Mouse (Mus musculus): ENCODE data around the gene Proser2. TPM values are rescaled to one million over a fixed set of nuclear protein-coding genes. Genes with fewer than 3 reads are reported as not detected.

The Proser2 gene
- polyA plus RNA-seq, 1 experiment from 2014 or later = 3.2 TPM

DNA sequence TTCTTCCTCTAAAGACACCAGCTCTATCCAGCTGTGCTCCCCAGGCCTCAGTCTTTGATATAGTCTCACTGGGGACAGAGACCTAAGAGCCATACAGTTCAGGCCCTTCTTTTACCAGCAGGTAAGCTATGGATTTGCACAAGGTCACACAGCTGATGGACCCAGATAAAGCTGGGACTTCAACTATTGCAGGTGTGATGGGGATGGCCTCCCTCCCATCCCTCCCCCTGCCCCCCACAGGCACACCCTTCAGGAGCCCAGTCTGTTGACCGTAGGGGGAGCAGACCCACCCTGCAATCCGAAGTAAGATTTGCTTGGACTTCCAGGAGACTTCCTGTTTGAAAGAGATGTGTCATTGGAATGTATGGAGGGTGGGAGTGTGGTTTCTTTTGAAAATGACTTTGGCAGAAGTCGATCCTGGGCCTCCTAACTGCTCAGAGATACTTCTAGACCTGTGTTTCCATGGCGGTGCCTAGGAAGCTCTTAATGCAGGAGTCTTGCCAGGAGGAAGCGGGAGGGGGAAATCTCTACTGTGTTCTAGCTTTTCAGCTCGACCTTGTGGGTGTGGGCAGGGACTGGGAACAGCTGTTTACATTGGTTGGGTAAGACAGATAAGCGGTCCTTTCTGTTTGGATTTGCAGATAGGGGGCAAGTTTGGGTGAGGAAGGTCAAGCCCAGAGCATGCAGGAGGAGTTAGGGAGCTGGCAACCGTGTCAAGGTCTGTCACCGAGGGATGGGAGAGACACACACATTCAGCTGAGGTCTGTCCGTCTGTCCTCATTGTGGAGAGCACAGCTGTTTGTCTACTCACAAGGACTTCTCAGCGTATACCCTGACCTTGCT lies 58.2 kb downstream of the Proser2 start:
- Histone ChIP-seq H3K9ac (ENCODE audit: low read length) (no peak overlapping the region), H3K27ac (ENCODE audit: low read depth, low read length) (no peak overlapping the region), H3K4me1 (ENCODE audit: control insufficient read depth, insufficient read depth, low read length) (0 out of 2 replicates have a peak, but pooled peaks cover 2% of the 10 kb centered on the region), H3K36me3 (ENCODE audit: control insufficient read depth, insufficient read depth, low read length) (no peaks in the 10 kb centered on the region), H3K9me3 (ENCODE audit: control insufficient read depth, low read length) (no peaks in the 10 kb centered on the region), H3K27me3 (ENCODE audit: control insufficient read depth, insufficient read depth, low read length) (no peaks in the 10 kb centered on the region), H3K4me3 (ENCODE audit: low read depth, low read length) (no peak overlapping the region), H3K4me2 (ENCODE audit: low read depth) (no peak overlapping the region)
- no peak for DNase-seq (ENCODE audit: low spot score)
- no peak for ATAC-seq (ENCODE audit: insufficient read depth, low FRiP score, low TSS enrichment)
- 60% methylated on average over 11 of the region's 11 CpGs for WGBS

DNA sequence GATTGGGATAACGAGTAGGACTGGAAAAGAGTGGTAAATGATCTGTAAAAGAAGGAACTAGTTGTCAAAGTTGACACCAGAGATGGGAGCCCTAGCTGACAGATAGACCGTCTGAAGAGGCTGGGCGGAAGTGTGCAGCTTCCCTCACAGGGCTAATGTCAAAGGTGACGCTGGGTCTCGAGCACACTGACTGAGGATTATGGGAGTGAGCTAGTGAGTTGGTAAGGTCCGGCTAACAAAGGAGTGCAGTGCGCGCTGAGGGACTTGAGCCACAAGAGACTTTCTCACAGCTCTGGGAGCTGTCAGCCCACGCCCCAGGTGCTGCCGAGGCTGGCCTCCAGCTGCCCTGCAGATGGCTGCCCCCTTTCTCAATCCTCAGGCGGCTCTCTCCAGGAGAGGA lies 59.1 kb downstream of the Proser2 start:
- 53% methylated on average over 11 of the region's 11 CpGs for WGBS
- Histone ChIP-seq H3K27me3 (ENCODE audit: control insufficient read depth, insufficient read depth, low read length) (no peaks in the 10 kb centered on the region), H3K4me2 (ENCODE audit: low read depth) (no peak overlapping the region), H3K9ac (ENCODE audit: low read length) (no peak overlapping the region), H3K9me3 (ENCODE audit: control insufficient read depth, low read length) (no peaks in the 10 kb centered on the region), H3K4me3 (ENCODE audit: low read depth, low read length) (no peak overlapping the region), H3K27ac (ENCODE audit: low read depth, low read length) (no peak overlapping the region), H3K4me1 (ENCODE audit: control insufficient read depth, insufficient read depth, low read length) (0 out of 2 replicates have a peak, but pooled peaks cover 2% of the 10 kb centered on the region), H3K36me3 (ENCODE audit: control insufficient read depth, insufficient read depth, low read length) (no peaks in the 10 kb centered on the region)
- DNase-seq (ENCODE audit: low spot score) (no peak), ATAC-seq (ENCODE audit: insufficient read depth, low FRiP score, low TSS enrichment) (no peak)

DNA sequence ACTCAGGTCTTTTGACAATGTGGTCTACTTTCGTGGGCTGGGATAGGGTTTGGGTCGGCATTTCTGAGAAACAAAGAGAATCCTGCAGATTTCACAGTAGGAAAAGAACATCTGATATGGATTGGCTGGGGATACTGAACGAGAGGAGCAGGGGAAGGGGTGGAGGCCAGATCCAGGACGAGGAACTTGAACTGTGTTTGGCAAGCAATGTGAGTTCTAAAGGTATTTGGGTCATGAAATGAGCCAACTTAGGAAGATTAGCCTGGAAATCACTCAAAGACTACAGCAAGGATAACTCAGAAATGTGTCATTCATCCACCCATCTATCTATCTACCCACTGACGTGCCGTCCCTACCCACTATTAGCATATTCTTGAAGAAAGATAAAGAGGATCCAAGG lies 62.7 kb downstream of the Proser2 start:
- DNase-seq (ENCODE audit: low spot score) = no peak
- H3K4me1 ChIP-seq (ENCODE audit: control insufficient read depth, insufficient read depth, low read length) = 0 out of 2 replicates have a peak, but pooled peaks cover 2% of the 10 kb centered on the region
- 92% methylated on average over 6 of the region's 6 CpGs for WGBS

DNA sequence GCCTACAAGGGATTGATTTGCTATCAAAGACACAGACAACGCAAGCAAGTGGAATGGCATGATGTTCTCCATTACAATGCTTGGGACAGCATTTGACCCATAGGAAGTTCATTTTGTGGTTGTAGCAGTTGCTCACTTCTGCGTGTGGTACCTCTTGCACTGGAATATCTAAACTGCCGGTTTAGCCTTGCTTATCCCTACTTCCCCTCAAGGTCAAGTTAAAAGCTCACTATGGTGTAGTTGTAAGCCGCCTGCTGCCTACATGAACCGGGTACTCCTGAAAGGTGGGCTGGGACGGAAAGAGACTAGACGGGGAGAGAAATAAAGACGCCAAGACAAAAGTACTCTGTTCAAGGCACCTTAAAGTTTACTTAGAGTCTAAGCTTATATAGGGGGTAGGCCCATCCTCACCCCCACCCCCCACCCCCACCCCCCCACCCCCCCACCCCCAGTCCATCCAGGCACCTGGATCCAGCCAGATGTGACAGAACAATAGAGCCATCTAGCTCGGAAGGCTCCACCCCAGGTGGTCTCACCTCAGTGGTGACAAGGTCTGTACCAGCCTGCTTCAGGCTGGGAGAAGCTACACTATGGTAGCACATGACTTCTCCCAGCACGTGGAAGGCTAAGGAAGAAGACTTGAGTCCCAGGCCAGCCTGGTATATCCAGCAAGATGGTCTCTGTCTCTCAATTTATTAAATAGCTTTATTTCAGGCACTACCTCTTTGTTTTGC lies 69.8 kb downstream of the Proser2 start:
- Histone ChIP-seq H3K9ac (ENCODE audit: low read length) (no peak overlapping the region), H3K27ac (ENCODE audit: low read depth, low read length) (no peak overlapping the region), H3K4me3 (ENCODE audit: low read depth, low read length) (no peak overlapping the region), H3K27me3 (ENCODE audit: control insufficient read depth, insufficient read depth, low read length) (no peaks in the 10 kb centered on the region), H3K9me3 (ENCODE audit: control insufficient read depth, low read length) (no peaks in the 10 kb centered on the region), H3K36me3 (ENCODE audit: control insufficient read depth, insufficient read depth, low read length) (peaks cover 2% of the 10 kb centered on the region; the same call in 1 of the 2 replicates), H3K4me2 (ENCODE audit: low read depth) (no peak overlapping the region), H3K4me1 (ENCODE audit: control insufficient read depth, insufficient read depth, low read length) (no peaks in the 10 kb centered on the region)
- 78% methylated on average over 10 of the region's 10 CpGs for WGBS
- ATAC-seq (ENCODE audit: insufficient read depth, low FRiP score, low TSS enrichment) (no peak), DNase-seq (ENCODE audit: low spot score) (no peak)

More for the DNA sequence above, 62.7 kb downstream of the Proser2 start:
- Histone ChIP-seq H3K9me3 (ENCODE audit: control insufficient read depth, low read length) (no peaks in the 10 kb centered on the region), H3K4me3 (ENCODE audit: low read depth, low read length) (no peak overlapping the region), H3K27ac (ENCODE audit: low read depth, low read length) (no peak overlapping the region), H3K9ac (ENCODE audit: low read length) (no peak overlapping the region), H3K27me3 (ENCODE audit: control insufficient read depth, insufficient read depth, low read length) (no peaks in the 10 kb centered on the region), H3K4me2 (ENCODE audit: low read depth) (no peak overlapping the region), H3K36me3 (ENCODE audit: control insufficient read depth, insufficient read depth, low read length) (no peaks in the 10 kb centered on the region)
- no peak for ATAC-seq (ENCODE audit: insufficient read depth, low FRiP score, low TSS enrichment)

DNA sequence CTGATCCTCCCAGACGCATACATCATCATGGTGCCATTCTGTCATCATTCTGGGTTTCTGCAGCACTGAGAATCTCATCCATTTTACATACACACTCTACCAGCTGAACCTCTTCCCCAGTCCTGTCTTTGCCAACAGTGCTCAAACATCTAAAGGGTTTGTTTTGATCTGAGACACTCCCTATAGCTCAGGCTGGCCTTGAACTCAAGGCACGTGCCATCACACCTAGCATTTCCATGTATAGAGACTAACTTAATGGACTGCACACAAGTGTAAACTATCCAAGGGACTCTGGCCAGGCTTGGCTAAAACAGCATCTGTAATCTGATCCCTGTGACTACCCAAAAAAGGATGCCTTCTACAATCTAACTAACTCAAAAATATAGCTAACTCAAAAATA lies 70.7 kb downstream of the Proser2 start:
- 95% methylated on average over 2 of the region's 2 CpGs for WGBS
- Histone ChIP-seq H3K4me1 (ENCODE audit: control insufficient read depth, insufficient read depth, low read length) (no peaks in the 10 kb centered on the region), H3K27ac (ENCODE audit: low read depth, low read length) (no peak overlapping the region), H3K4me3 (ENCODE audit: low read depth, low read length) (no peak overlapping the region), H3K9ac (ENCODE audit: low read length) (no peak overlapping the region), H3K4me2 (ENCODE audit: low read depth) (no peak overlapping the region), H3K36me3 (ENCODE audit: control insufficient read depth, insufficient read depth, low read length) (peaks cover 2% of the 10 kb centered on the region; the same call in 1 of the 2 replicates), H3K9me3 (ENCODE audit: control insufficient read depth, low read length) (no peaks in the 10 kb centered on the region), H3K27me3 (ENCODE audit: control insufficient read depth, insufficient read depth, low read length) (no peaks in the 10 kb centered on the region)
- ATAC-seq (ENCODE audit: insufficient read depth, low FRiP score, low TSS enrichment) = no peak
- no peak for DNase-seq (ENCODE audit: low spot score)

DNA sequence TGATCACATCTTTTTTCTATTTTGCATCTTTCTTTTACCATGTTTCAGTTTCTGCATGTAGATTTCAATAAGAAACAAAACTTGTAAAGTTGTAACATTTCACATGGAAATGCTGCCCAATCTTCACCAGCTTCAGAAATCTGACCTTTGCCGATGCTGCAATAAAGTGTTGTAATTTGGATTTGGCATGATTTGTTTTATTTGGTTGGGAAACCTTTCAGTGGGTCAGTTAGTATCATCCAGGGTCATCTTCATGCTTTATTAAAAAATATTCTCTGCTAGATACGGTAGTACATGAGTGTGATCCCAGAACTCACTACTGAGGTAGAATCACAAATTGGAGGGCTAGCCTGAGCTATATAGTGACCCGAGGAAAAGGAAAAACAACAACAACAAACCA lies 73.5 kb downstream of the Proser2 start:
- Histone ChIP-seq H3K9me3 (ENCODE audit: control insufficient read depth, low read length) (no peaks in the 10 kb centered on the region), H3K4me2 (ENCODE audit: low read depth) (no peak overlapping the region), H3K4me1 (ENCODE audit: control insufficient read depth, insufficient read depth, low read length) (no peaks in the 10 kb centered on the region), H3K9ac (ENCODE audit: low read length) (no peak overlapping the region), H3K27me3 (ENCODE audit: control insufficient read depth, insufficient read depth, low read length) (no peaks in the 10 kb centered on the region), H3K4me3 (ENCODE audit: low read depth, low read length) (no peak overlapping the region), H3K36me3 (ENCODE audit: control insufficient read depth, insufficient read depth, low read length) (peaks cover 5% of the 10 kb centered on the region), H3K27ac (ENCODE audit: low read depth, low read length) (no peak overlapping the region)
- WGBS = 86% methylated on average over 3 of the region's 3 CpGs
- ATAC-seq (ENCODE audit: insufficient read depth, low FRiP score, low TSS enrichment) = no peak
- no peak for DNase-seq (ENCODE audit: low spot score)

DNA sequence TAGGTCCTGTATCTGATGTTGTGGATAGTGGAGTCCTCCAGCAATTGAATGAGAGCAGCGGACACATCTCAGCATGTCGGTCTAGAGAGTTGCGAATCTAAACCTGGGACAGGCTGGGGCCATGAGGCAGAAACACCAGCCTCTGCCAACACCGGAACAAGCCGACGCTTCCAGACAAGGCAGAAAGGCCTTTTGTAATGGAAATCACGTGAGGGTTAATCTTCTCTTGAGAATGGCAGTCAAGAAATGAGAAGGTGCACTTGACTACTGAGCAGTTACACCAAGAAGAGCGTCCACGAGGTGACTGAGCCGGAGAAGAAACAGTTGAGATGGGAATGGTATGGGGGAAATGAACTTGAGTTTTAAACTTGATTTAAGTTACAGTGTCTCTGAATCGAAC lies 74.5 kb downstream of the Proser2 start:
- 87% methylated on average over 11 of the region's 11 CpGs for WGBS
- H3K36me3 ChIP-seq (ENCODE audit: control insufficient read depth, insufficient read depth, low read length) = peaks cover 5% of the 10 kb centered on the region
- no peak for DNase-seq (ENCODE audit: low spot score)

DNA sequence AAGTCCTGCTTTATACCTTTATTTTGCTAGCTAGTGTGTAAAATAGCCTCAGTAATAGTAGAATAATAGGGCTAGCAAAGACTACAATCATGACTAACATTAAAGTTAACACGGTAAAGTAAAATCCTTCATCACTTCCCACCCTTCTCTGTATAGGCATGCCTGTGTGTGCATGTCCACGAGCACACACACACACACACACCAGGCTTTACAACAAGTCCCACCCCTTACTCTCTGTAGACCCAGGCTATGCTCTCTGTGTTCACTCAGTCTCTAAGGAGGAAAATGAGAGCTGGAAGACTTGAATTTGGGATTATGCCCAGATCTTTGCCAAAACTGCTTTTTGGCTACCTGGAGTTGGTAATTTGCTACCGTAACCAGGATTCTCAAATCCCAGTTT lies 81.0 kb downstream of the Proser2 start:
- H3K4me1 ChIP-seq (ENCODE audit: control insufficient read depth, insufficient read depth, low read length) = no peaks in the 10 kb centered on the region
- H3K4me3 ChIP-seq (ENCODE audit: low read depth, low read length) = no peak overlapping the region
- H3K27me3 ChIP-seq (ENCODE audit: control insufficient read depth, insufficient read depth, low read length) = no peaks in the 10 kb centered on the region
- DNase-seq (ENCODE audit: low spot score) = no peak
- no peaks in the 10 kb centered on the region for H3K9me3 ChIP-seq (ENCODE audit: control insufficient read depth, low read length)
- ATAC-seq (ENCODE audit: insufficient read depth, low FRiP score, low TSS enrichment) = no peak
- H3K9ac ChIP-seq (ENCODE audit: low read length) = no peak overlapping the region
- peaks cover 8% of the 10 kb centered on the region for H3K36me3 ChIP-seq (ENCODE audit: control insufficient read depth, insufficient read depth, low read length)
- no peak overlapping the region for H3K4me2 ChIP-seq (ENCODE audit: low read depth)
- WGBS = 94% methylated on average over 3 of the region's 3 CpGs
- H3K27ac ChIP-seq (ENCODE audit: low read depth, low read length) = no peak overlapping the region

More for the DNA sequence above, 74.5 kb downstream of the Proser2 start:
- Histone ChIP-seq H3K9me3 (ENCODE audit: control insufficient read depth, low read length) (no peaks in the 10 kb centered on the region), H3K4me3 (ENCODE audit: low read depth, low read length) (no peak overlapping the region), H3K27ac (ENCODE audit: low read depth, low read length) (no peak overlapping the region), H3K4me2 (ENCODE audit: low read depth) (no peak overlapping the region), H3K4me1 (ENCODE audit: control insufficient read depth, insufficient read depth, low read length) (no peaks in the 10 kb centered on the region), H3K27me3 (ENCODE audit: control insufficient read depth, insufficient read depth, low read length) (no peaks in the 10 kb centered on the region), H3K9ac (ENCODE audit: low read length) (no peak overlapping the region)
- ATAC-seq (ENCODE audit: insufficient read depth, low FRiP score, low TSS enrichment) = no peak
